8 mouse cellular contexts compared by ENCODE assay signal in genomic region chr5:124355425-124355959, GRCm38 (mm10). TPM values are rescaled to one million over a fixed set of nuclear protein-coding genes. Genes with fewer than 3 reads are reported as not detected.
DNase-seq lines count a peak whose midpoint lies in the region; ATAC-seq and TF ChIP-seq lines count a peak whose summit lies in the region.

No protein-coding gene starts in this region.

- H3K9me3 ChIP-seq in limb, embryonic 14.5 days (ENCODE audit: control insufficient read depth, low read length), result no peaks in the 10 kb centered on the region

- 10% methylated on average over 12 of the region's 12 CpGs for WGBS in heart, adult 2 months
- WGBS in thymus, adult 2 months, result 15% methylated on average over 12 of the region's 12 CpGs
- WGBS in limb, embryonic 14.5 days, result 3% methylated on average over 12 of the region's 12 CpGs

- H3K79me2 ChIP-seq in heart, adult 2 months (replicated peaks; ENCODE audit: control insufficient read depth, insufficient read depth, low read length), result no peaks in the 10 kb centered on the region; the same call in 1 of the 2 replicates

- TF ChIP-seq POLR2A in heart, adult 2 months (IDR thresholded peaks at IDR 0.05; ENCODE audit: insufficient read depth, low read depth, low read length), result no peak
- no peak for TF ChIP-seq POLR2A in thymus, adult 2 months (IDR thresholded peaks at IDR 0.05; ENCODE audit: control insufficient read depth, extremely low read depth, insufficient read depth, low read length, poor library complexity)
- no peak for TF ChIP-seq POLR2A in limb, embryonic 14.5 days (IDR thresholded peaks at IDR 0.05; ENCODE audit: borderline replicate concordance, extremely low read depth, insufficient read depth, insufficient read length)

- H3K4me2 ChIP-seq in limb, embryonic 14.5 days (replicated peaks; ENCODE audit: low read depth, low read length, severe bottlenecking), result peak overlapping the region; percentile 64

- peaks cover 12% of the 10 kb centered on the region for H3K4me1 ChIP-seq in heart, adult 2 months (ENCODE audit: control insufficient read depth, insufficient read depth, low read length)
- H3K4me1 ChIP-seq in thymus, adult 2 months (replicated peaks; ENCODE audit: control insufficient read depth, insufficient read depth, low read length), result peaks cover 32% of the 10 kb centered on the region
- H3K4me1 ChIP-seq in limb, embryonic 14.5 days (ENCODE audit: control insufficient read depth, insufficient read depth, low read length), result peaks cover 16% of the 10 kb centered on the region

- ATAC-seq in limb, embryonic 14.5 days (ENCODE audit: low FRiP score, low read depth), result no peak
- ATAC-seq in megakaryocyte-erythroid progenitor cell, adult 5-6 weeks (replicated peaks; ENCODE audit: low FRiP score, low TSS enrichment, poor library complexity, severe bottlenecking), result no peak

- no peak overlapping the region for H3K27ac ChIP-seq in heart, adult 2 months
- H3K27ac ChIP-seq in thymus, adult 2 months (ENCODE audit: control insufficient read depth, insufficient read depth, low read length), result no peak overlapping the region
- H3K27ac ChIP-seq in limb, embryonic 14.5 days (replicated peaks; ENCODE audit: low read depth, low read length), result no peak overlapping the region

- intact Hi-C loops in heart, adult 2 months (cut with DNase I), result no loop called here
- intact Hi-C loops in heart, postnatal 10 days (cut with DNase I), result loop anchor here (5.0 kb wide), 1 partner anchor 187 kb away; the partner anchor contains the start of gene Tmed2

- peak overlapping the region; percentile 67; the same call in 1 of the 2 replicates for H3K4me3 ChIP-seq in heart, adult 2 months
- H3K4me3 ChIP-seq in thymus, adult 2 months (ENCODE audit: control insufficient read depth, insufficient read depth, low read length), result no peak overlapping the region
- H3K4me3 ChIP-seq in limb, embryonic 14.5 days (replicated peaks; ENCODE audit: low read length), result peak overlapping the region; percentile 96

- no peak overlapping the region for H3K9ac ChIP-seq in heart, adult 2 months (ENCODE audit: low read depth, low read length)
- no peak overlapping the region; the same call in 1 of the 2 replicates for H3K9ac ChIP-seq in limb, embryonic 14.5 days (ENCODE audit: low read depth, low read length, severe bottlenecking)

- TF ChIP-seq EP300 in heart, adult 2 months (IDR thresholded peaks at IDR 0.05; ENCODE audit: insufficient read depth, low read depth, low read length), result no peak

- H3K27me3 ChIP-seq in heart, adult 2 months (ENCODE audit: control insufficient read depth, insufficient read depth, low read length), result no peaks in the 10 kb centered on the region
- no peaks in the 10 kb centered on the region for H3K27me3 ChIP-seq in thymus, adult 2 months (ENCODE audit: control insufficient read depth, insufficient read depth, low read length)
- H3K27me3 ChIP-seq in limb, embryonic 14.5 days (ENCODE audit: control insufficient read depth, insufficient read depth, low read length), result no peaks in the 10 kb centered on the region

- H3K36me3 ChIP-seq in heart, adult 2 months (ENCODE audit: control insufficient read depth, insufficient read depth, low read length), result no peaks in the 10 kb centered on the region
- no peaks in the 10 kb centered on the region for H3K36me3 ChIP-seq in thymus, adult 2 months (ENCODE audit: control insufficient read depth, insufficient read depth, low read length)
- H3K36me3 ChIP-seq in limb, embryonic 14.5 days (ENCODE audit: control insufficient read depth, insufficient read depth, low read length), result no peaks in the 10 kb centered on the region

- no peak for TF ChIP-seq CTCF in heart, adult 2 months (IDR thresholded peaks at IDR 0.05)
- TF ChIP-seq CTCF in thymus, adult 2 months (IDR thresholded peaks at IDR 0.05; ENCODE audit: borderline replicate concordance, control insufficient read depth, extremely low read depth, insufficient read depth, low read length, poor library complexity), result no peak

- DNase-seq in heart, adult 2 months, result no peak
- DNase-seq in heart, postnatal 10 days, result no peak
- DNase-seq in thymus, postnatal 4 days, result peak; percentile 27
- DNase-seq in thymus, adult 2 months, result no peak
- DNase-seq in limb, embryonic 14.5 days (ENCODE audit: low spot score), result peak; percentile 25
- DNase-seq in ovary, postnatal 10 days (ENCODE audit: low spot score), result no peak
- no peak for DNase-seq in thymus, postnatal 0 days (ENCODE audit: low spot score)

RNA-seq across cellular contexts. Expression of gene Cdk2ap1, which starts 7.4 kb away (rescaled TPM):
- total RNA-seq in heart, adult 2 months (2021), result 100 to 1,000 TPM; 143 to 167 TPM
- polyA plus RNA-seq in heart, adult 2 months (2012; rRNA removed), result 117 and 173 TPM in 2 replicates
- total RNA-seq in heart, postnatal 10 days (2021), result 100 to 1,000 TPM; 171 to 185 TPM
- 191 and 206 TPM in 2 replicates for polyA plus RNA-seq in thymus, adult 2 months (2012; rRNA removed)
- 379 and 405 TPM in 2 replicates for polyA plus RNA-seq in limb, embryonic 14.5 days (2012; rRNA removed)
- polyA plus RNA-seq in limb, embryonic 14.5 days (2014; fragmentation: Nextera tagmentation; extraction: Ambion mirVana), result 122 and 234 TPM in 2 replicates
- total RNA-seq in megakaryocyte-erythroid progenitor cell, adult 5-6 weeks (2014; fragmentation: Nextera tagmentation), result 300 and 366 TPM in 2 replicates
- total RNA-seq in megakaryocyte-erythroid progenitor cell, adult 5-6 weeks (2017), result 205 and 275 TPM in 2 replicates
- 86.3 and 118 TPM in 2 replicates for polyA plus RNA-seq in thymus, postnatal 0 days (2015; fragmentation: Nextera tagmentation; extraction: Ambion mirVana)

RNA-seq across cellular contexts. Expression of gene 2810006K23Rik, which starts 27.6 kb away (rescaled TPM):
- total RNA-seq in heart, adult 2 months (2021), result 10 to 100 TPM; 11.4 to 12.0 TPM
- 6.9 and 11.7 TPM in 2 replicates for polyA plus RNA-seq in heart, adult 2 months (2012; rRNA removed)
- total RNA-seq in heart, postnatal 10 days (2021), result 10 to 100 TPM in 1 of 2 experiments, 1 to 10 TPM in 1; 9.7 to 10.8 TPM
- 5.7 and 6.4 TPM in 2 replicates for polyA plus RNA-seq in thymus, adult 2 months (2012; rRNA removed)
- 11.8 and 12.3 TPM in 2 replicates for polyA plus RNA-seq in limb, embryonic 14.5 days (2012; rRNA removed)
- polyA plus RNA-seq in limb, embryonic 14.5 days (2014; fragmentation: Nextera tagmentation; extraction: Ambion mirVana), result 9.7 and 10.4 TPM in 2 replicates
- total RNA-seq in megakaryocyte-erythroid progenitor cell, adult 5-6 weeks (2014; fragmentation: Nextera tagmentation), result 9.2 and 13.2 TPM in 2 replicates
- 16.6 and 18.7 TPM in 2 replicates for total RNA-seq in megakaryocyte-erythroid progenitor cell, adult 5-6 weeks (2017)
- polyA plus RNA-seq in thymus, postnatal 0 days (2015; fragmentation: Nextera tagmentation; extraction: Ambion mirVana), result 11.0 and 11.9 TPM in 2 replicates

RNA-seq across cellular contexts. Expression of gene Mphosph9, which starts 27.7 kb away (rescaled TPM):
- 1 to 10 TPM; 4.4 to 5.4 TPM for total RNA-seq in heart, adult 2 months (2021)
- polyA plus RNA-seq in heart, adult 2 months (2012; rRNA removed), result 2.8 and 4.4 TPM in 2 replicates
- total RNA-seq in heart, postnatal 10 days (2021), result 1 to 10 TPM; 6.7 to 7.4 TPM
- 16.2 and 19.6 TPM in 2 replicates for polyA plus RNA-seq in thymus, adult 2 months (2012; rRNA removed)
- polyA plus RNA-seq in limb, embryonic 14.5 days (2012; rRNA removed), result 10.2 and 11.0 TPM in 2 replicates
- polyA plus RNA-seq in limb, embryonic 14.5 days (2014; fragmentation: Nextera tagmentation; extraction: Ambion mirVana), result 9.5 and 12.2 TPM in 2 replicates
- 19.5 and 24.7 TPM in 2 replicates for total RNA-seq in megakaryocyte-erythroid progenitor cell, adult 5-6 weeks (2014; fragmentation: Nextera tagmentation)
- 24.7 and 36.7 TPM in 2 replicates for total RNA-seq in megakaryocyte-erythroid progenitor cell, adult 5-6 weeks (2017)
- polyA plus RNA-seq in thymus, postnatal 0 days (2015; fragmentation: Nextera tagmentation; extraction: Ambion mirVana), result 16.7 and 21.2 TPM in 2 replicates

Comparison
In these comparisons a context has a peak if more than half of its experiments do, and no peak if none do; other contexts are left out.
1. DNase-seq: peak in thymus, postnatal 4 days (single experiment) and limb, embryonic 14.5 days (single experiment); none in heart, adult 2 months (0 of 2), heart, postnatal 10 days (0 of 2), thymus, adult 2 months (single experiment), ovary, postnatal 10 days (single experiment) and thymus, postnatal 0 days (single experiment).